Mouse (Mus musculus) embryonic facial prominence, embryonic 13.5 days (tissue): ENCODE data around the gene Cd7. TPM values are rescaled to one million over a fixed set of nuclear protein-coding genes. Genes with fewer than 3 reads are reported as not detected.
A peak's percentile ranks its signal among the peaks of the same experiment; 100 is the strongest.

Source experiments
- ATAC-seq: fragments of 200-750 bp; cut with Nextera tagmentation; 2 replicates; pipeline ENCODE4 v1.8.0; 2017; ENCODE audit warnings: low read depth; ENCODE audit not compliant: insufficient number of reproducible peaks, insufficient read depth, low FRiP score, low TSS enrichment
- H3K27ac ChIP-seq: fragments of 300-500 bp; sonication (generic); 2 replicates; pipeline ENCODE4 v1.5.1; 2015; ENCODE audit warnings: moderate library complexity, mild to moderate bottlenecking, inconsistent platforms
- H3K27me3 ChIP-seq: fragments of 300-500 bp; sonication (generic); 2 replicates; pipeline ENCODE4 v1.6.1; 2015; ENCODE audit warnings: mild to moderate bottlenecking, inconsistent platforms
- H3K36me3 ChIP-seq: fragments of 300-500 bp; sonication (generic); 2 replicates; pipeline ENCODE4 v1.6.1; 2015; ENCODE audit warnings: mild to moderate bottlenecking, inconsistent platforms
- H3K4me1 ChIP-seq: fragments of 300-500 bp; sonication (generic); 2 replicates; pipeline ENCODE4 v1.6.1; 2015; ENCODE audit warnings: inconsistent platforms
- H3K4me2 ChIP-seq: fragments of 300-500 bp; sonication (generic); 2 replicates; pipeline ENCODE4 v1.6.1; 2015; ENCODE audit warnings: moderate library complexity, mild to moderate bottlenecking, inconsistent platforms
- H3K4me3 ChIP-seq: fragments of 300-500 bp; sonication (generic); 2 replicates; pipeline ENCODE4 v1.5.1; 2015; ENCODE audit warnings: mild to moderate bottlenecking, inconsistent platforms
- H3K9ac ChIP-seq: fragments of 300-500 bp; sonication (generic); 2 replicates; pipeline ENCODE4 v1.6.1; 2015; ENCODE audit warnings: mild to moderate bottlenecking, inconsistent platforms
- H3K9me3 ChIP-seq: fragments of 300-500 bp; sonication (generic); 2 replicates; pipeline ENCODE4 v1.6.1; 2016; ENCODE audit warnings: inconsistent platforms
- WGBS: fragments of 180-500 bp; shearing (Covaris S2); methylation state at CpG from one replicate; pipeline ENCODE4 v1.1.7; 2015; ENCODE audit warnings: mixed read lengths; 5-methylcytosine and 5-hydroxymethylcytosine counted together
- polyA plus RNA-seq: library from polyadenylated mRNA; unstranded; fragments of >200 nt; fragmentation: Nextera tagmentation; extraction: Ambion mirVana; gene quantifications from 2 replicates; pipeline ENCODE4 v1.2.1, GENCODE M21; 2015

The Cd7 gene
- polyA plus RNA-seq, 1 experiment from 2014 or later, result 0.49 TPM

DNA sequence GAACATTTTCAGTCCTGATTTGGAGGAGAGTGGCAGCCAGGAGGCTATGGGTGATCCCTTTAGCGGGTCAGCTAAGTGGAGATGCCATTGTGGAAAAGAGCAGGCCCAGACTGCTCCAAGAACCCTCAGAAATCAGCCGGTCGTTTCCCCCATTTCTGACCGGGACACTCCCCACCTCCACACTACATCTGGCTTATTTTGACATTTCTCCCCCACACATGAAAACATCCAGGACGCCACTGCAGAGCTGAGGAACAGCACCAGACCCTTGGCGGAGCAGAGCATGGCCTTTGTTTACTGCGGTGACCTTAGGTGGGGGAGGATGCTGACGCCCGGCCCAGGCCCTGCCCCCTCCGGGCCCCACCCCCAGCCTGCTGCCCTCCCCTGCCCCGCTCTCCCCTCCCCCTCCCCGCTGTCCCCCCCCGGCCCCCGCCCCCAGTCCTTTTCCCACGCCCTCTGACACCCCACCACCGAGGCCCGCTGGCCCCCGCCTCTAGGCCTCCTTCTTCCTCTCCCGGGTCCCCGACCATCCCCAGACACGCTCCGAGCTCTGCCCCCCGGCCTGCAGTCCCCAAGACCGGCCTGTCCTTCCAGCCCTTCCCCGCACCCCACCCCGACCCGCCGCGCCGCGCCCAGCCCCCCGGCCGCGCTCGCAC is 49.0 kb downstream of the Cd7 start:
- Histone ChIP-seq H3K4me2 (peak overlapping the region; percentile 90), H3K9ac (peak overlapping the region; percentile 100), H3K27me3 (no peaks in the 10 kb centered on the region), H3K27ac (peak overlapping the region; percentile 97), H3K9me3 (no peaks in the 10 kb centered on the region), H3K4me1 (peaks cover 53% of the 10 kb centered on the region), H3K4me3 (peak overlapping the region; percentile 96), H3K36me3 (peaks cover 26% of the 10 kb centered on the region)
- WGBS, result under 1% methylated on average over 30 of the region's 35 CpGs
- ATAC-seq, result peak; percentile 62; the same call in 1 of the 2 replicates

DNA sequence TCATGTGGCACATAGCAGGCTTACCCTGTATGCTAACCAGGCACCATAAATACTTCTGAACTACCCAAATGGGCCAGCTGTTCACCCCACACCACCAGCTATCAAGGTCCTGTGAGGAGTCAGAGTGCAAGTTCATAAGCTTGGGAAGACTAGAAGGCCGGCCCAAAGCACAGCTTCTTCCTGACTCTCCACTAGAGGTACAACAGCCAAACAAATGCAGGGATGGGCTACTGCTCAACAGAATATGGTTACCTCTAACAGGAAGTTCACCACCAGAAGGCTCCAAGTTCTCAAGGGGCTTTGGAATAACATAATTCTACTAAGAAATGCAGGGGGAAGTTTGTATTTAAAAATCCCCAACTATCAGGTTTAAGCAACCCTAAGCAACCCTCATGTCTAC is 49.7 kb downstream of the Cd7 start:
- peak overlapping the region; percentile 96 for H3K4me3 ChIP-seq
- WGBS, result 37% methylated on average over 1 of the region's 1 CpGs
- peak overlapping the region; percentile 100 for H3K9ac ChIP-seq
- H3K27me3 ChIP-seq, result no peaks in the 10 kb centered on the region
- no peaks in the 10 kb centered on the region for H3K9me3 ChIP-seq
- H3K4me2 ChIP-seq, result peak overlapping the region; percentile 90
- H3K27ac ChIP-seq, result no peak overlapping the region
- H3K36me3 ChIP-seq, result peaks cover 32% of the 10 kb centered on the region
- no peak for ATAC-seq
- H3K4me1 ChIP-seq, result peaks cover 53% of the 10 kb centered on the region

DNA sequence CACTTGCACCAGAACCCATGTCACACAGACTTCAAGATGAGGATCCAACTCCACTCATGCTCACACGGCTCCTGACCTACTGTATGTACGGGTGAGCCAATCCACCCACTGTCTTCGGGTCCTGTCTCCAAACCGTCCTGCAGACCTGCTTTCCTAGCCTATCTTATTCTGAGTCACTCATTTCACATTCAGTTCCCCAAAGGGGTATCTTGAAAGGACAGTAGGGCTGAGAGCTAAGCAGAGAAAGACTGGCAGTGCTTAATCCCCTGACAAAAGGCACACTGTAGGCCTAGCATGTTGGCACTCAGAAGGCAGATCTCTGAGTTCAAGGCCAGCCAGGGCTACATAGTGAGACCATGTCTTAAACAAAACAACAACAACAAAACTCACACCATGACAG is 50.8 kb downstream of the Cd7 start:
- peaks cover 42% of the 10 kb centered on the region for H3K36me3 ChIP-seq
- peak overlapping the region; percentile 90 for H3K4me2 ChIP-seq
- H3K4me3 ChIP-seq, result peak overlapping the region; percentile 96; the same call in 1 of the 2 replicates

DNA sequence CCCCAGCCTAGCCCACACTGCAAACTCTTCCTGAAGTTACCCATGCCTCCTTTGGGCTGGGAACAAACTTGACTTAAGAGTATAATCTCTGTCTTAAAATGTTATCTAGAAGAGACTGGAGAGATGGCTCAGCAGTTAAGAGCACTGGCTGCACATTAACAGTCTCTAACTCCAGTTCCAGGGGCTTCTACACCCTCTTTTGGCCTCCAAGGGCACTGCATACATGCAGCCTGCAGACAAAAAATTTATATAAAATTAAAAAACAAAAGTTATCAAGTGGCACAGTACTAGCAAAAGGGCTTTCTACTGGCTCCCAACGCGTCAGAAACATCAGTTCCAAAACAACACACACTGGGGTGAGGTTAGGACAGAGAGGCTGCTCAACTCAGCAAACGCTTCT is 51.6 kb downstream of the Cd7 start:
- Histone ChIP-seq H3K36me3 (peaks cover 50% of the 10 kb centered on the region), H3K9ac (0 out of 2 replicates have a peak overlapping the region, but pooled peaks have one; percentile 51), H3K4me3 (0 out of 2 replicates have a peak overlapping the region, but pooled peaks have one; percentile 96), H3K9me3 (no peaks in the 10 kb centered on the region), H3K27ac (no peak overlapping the region), H3K4me1 (peaks cover 40% of the 10 kb centered on the region), H3K27me3 (no peaks in the 10 kb centered on the region), H3K4me2 (no peak overlapping the region)
- WGBS, result 89% methylated on average over 3 of the region's 3 CpGs
- no peak for ATAC-seq

More for the DNA sequence above, 50.8 kb downstream of the Cd7 start:
- no peak overlapping the region for H3K27ac ChIP-seq
- peaks cover 48% of the 10 kb centered on the region for H3K4me1 ChIP-seq
- no peak for ATAC-seq
- 77% methylated on average over 4 of the region's 4 CpGs for WGBS
- H3K9me3 ChIP-seq, result no peaks in the 10 kb centered on the region
- peak overlapping the region; percentile 51 for H3K9ac ChIP-seq
- no peaks in the 10 kb centered on the region for H3K27me3 ChIP-seq

Other genes with a start within 250 kb of the Cd7 start
- 53.7 and 61.0 TPM in 2 replicates for gene Dus1l, start 243.0 kb downstream of the Cd7 start, polyA plus RNA-seq
- 49.3 and 52.2 TPM in 2 replicates for gene Fasn, start 214.9 kb downstream of the Cd7 start, polyA plus RNA-seq
- 6.1 and 6.8 TPM in 2 replicates for gene Ccdc57, start 106.5 kb downstream of the Cd7 start, polyA plus RNA-seq
- gene Slc16a3, start 90.9 kb downstream of the Cd7 start, polyA plus RNA-seq, result 56.4 and 63.4 TPM in 2 replicates
- gene Csnk1d, start 48.1 kb downstream of the Cd7 start, polyA plus RNA-seq, result 132 and 134 TPM in 2 replicates
- gene Sectm1b, start 24.2 kb upstream of the Cd7 start, polyA plus RNA-seq, result 0.59 and 0.99 TPM in 2 replicates
- 0.26 and 0.52 TPM in 2 replicates for gene Sectm1a, start 41.8 kb upstream of the Cd7 start, polyA plus RNA-seq
- not detected in 2 replicates for gene Tex19.2, start 79.3 kb upstream of the Cd7 start, polyA plus RNA-seq
- gene Tex19.1, start 106.7 kb upstream of the Cd7 start, polyA plus RNA-seq, result 0.11 TPM in 1 of 2 replicates, not detected in the other
- gene Uts2r, start 120.9 kb upstream of the Cd7 start, polyA plus RNA-seq, result 0.15 TPM in 1 of 2 replicates, not detected in the other
- gene Hexdc, start 165.0 kb upstream of the Cd7 start, polyA plus RNA-seq, result 8.8 and 9.3 TPM in 2 replicates
- 18.5 and 22.2 TPM in 2 replicates for gene Ogfod3, start 165.3 kb upstream of the Cd7 start, polyA plus RNA-seq
- gene Cybc1, start 189.9 kb upstream of the Cd7 start, polyA plus RNA-seq, result 44.6 and 45.1 TPM in 2 replicates
- 61.4 and 67.7 TPM in 2 replicates for gene Narf, start 197.8 kb upstream of the Cd7 start, polyA plus RNA-seq
- gene Foxk2, start 220.6 kb upstream of the Cd7 start, polyA plus RNA-seq, result 9.9 and 10.6 TPM in 2 replicates